Mouse (Mus musculus) neural tube, embryonic 10.5 days (tissue): ENCODE results near the gene Cenpl.
"Not testable (repeated sequence)": the region's sequence is repeated elsewhere in the genome, so short reads cannot be mapped to it uniquely, and the experiment has no call there.

Experiments
- DNase-seq: peaks from one replicate; pipeline ENCODE4 v3.0.0-alpha.2; 2017; ENCODE audit warnings: low spot score; ENCODE audit errors: extremely low spot score

The Cenpl gene

GRCm38 (mm10) chr1:161070352-161071271 lies at the start of gene Cenpl, which contains the start of gene Dars2:
Cenpl (plus strand) TSS chr1:161070713.
Dars2 (minus strand) TSS chr1:161070658.
- peak; percentile 91 for DNase-seq

GRCm38 (mm10) chr1:161025410-161026210 lies 44.9 kb upstream of the Cenpl start:
- no peak for DNase-seq

- no peak for DNase-seq
Measured at GRCm38 (mm10) chr1:161027196-161027595, 43.3 kb upstream of the Cenpl start.

GRCm38 (mm10) chr1:161028427-161028826 lies 42.1 kb upstream of the Cenpl start:
- DNase-seq: not testable (repeated sequence)

GRCm38 (mm10) chr1:161030058-161030457 lies 40.5 kb upstream of the Cenpl start:
- no peak for DNase-seq

- DNase-seq: no peak
Measured at GRCm38 (mm10) chr1:161031881-161032280, 38.6 kb upstream of the Cenpl start.

- DNase-seq: no peak
Measured at GRCm38 (mm10) chr1:161032345-161032744, 38.2 kb upstream of the Cenpl start.

- DNase-seq: no peak
Measured at GRCm38 (mm10) chr1:161033856-161034434, 36.6 kb upstream of the Cenpl start.

- DNase-seq: peak; percentile 99
Measured at GRCm38 (mm10) chr1:161034435-161035280, 35.9 kb upstream of the Cenpl start, which contains the start of gene Zbtb37. Zbtb37 (minus strand) TSS chr1:161034849.

- DNase-seq: no peak
Measured at GRCm38 (mm10) chr1:161035281-161035785, 35.2 kb upstream of the Cenpl start.

GRCm38 (mm10) chr1:161035786-161036404 lies 34.6 kb upstream of the Cenpl start:
- DNase-seq: peak; percentile 35

- no peak for DNase-seq
Measured at GRCm38 (mm10) chr1:161036411-161036841, 34.1 kb upstream of the Cenpl start.

- DNase-seq: no peak
Measured at GRCm38 (mm10) chr1:161037026-161037425, 33.5 kb upstream of the Cenpl start.

GRCm38 (mm10) chr1:161037599-161037998 lies 32.9 kb upstream of the Cenpl start:
- DNase-seq: no peak

GRCm38 (mm10) chr1:161038004-161038403 lies 32.5 kb upstream of the Cenpl start:
- no peak for DNase-seq

- DNase-seq: peak; percentile 51
Measured at GRCm38 (mm10) chr1:161038968-161039721, 31.4 kb upstream of the Cenpl start.

GRCm38 (mm10) chr1:161039741-161040425 lies 30.6 kb upstream of the Cenpl start:
- DNase-seq: peak; percentile 68

- no peak for DNase-seq
Measured at GRCm38 (mm10) chr1:161040426-161040770, 30.1 kb upstream of the Cenpl start.

- DNase-seq: no peak
Measured at GRCm38 (mm10) chr1:161040855-161041254, 29.7 kb upstream of the Cenpl start.
